Mouse (Mus musculus) spleen, adult 18-20 months (tissue): ENCODE measurements around the gene Kif5c.

Experiments
- DNase-seq, 2 experiments: peaks; one replicate each; pipeline ENCODE4 v3.0.0; 2022; ENCODE audit warnings: mixed read lengths in 2 of 2

Kif5c gene

DNA sequence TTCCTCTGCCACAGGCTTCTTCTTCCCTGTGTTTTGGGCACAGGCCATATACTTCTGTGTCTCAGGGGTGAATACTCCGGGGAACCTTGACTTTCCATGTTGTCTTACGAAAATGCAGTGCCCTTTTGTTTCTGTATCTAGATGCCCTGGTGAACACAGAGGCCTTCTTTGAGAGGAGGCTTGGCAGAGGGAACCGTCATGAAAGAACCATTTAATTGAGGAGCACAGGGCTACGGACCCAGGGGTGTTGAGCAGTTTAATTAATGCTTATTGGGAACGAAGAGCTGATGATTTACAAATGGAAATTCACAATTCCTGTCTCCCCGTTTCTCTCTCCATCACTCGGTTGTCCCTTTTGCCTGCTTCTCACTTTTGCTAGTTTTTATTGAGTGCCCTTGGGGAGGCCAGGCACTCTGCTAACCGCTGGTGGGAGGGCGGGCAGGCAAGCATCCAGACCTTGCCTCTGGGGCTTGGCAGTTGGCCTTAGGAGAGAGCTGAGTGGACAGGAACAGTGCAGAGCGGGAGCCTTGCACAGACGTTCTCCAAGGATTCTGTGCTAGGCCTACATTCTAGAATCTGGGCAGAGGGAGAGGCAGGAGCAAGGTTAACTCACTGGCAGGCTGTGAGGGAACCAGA lies 186.8 kb downstream of the Kif5c start:
- DNase-seq = no peak

GRCm38 (mm10) chr2:49809496-49809895 lies 190.4 kb downstream of the Kif5c start:
- DNase-seq = no peak

GRCm38 (mm10) chr2:49811420-49811819 lies 192.3 kb downstream of the Kif5c start:
- no peak for DNase-seq

DNA sequence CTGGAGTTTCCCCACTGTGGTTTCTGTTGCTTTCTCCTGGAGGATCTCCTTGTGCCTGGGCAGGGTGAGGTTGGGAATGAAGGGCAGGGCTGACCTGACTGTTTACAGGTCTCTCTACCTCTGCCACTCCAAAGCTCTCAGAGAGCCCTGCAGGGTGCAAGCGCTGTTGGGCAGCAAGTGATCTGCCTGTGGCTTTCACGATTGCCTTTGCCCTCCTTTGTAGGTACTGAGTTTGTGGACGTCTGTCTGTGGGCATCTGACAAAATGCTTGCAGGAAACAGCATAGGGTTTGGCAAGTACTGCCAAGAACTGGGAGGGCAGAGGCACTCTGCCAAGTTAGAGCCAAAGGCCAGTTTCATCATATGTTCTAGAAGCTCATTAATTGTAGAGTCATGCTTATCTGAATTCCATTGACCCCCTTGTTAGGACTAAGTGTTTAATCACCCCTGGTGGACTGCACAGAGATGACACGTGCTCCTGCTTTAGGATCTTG lies 192.8 kb downstream of the Kif5c start:
- no peak for DNase-seq

- DNase-seq = no peak
These were observed 194.1 kb downstream of the Kif5c start for GRCm38 (mm10) chr2:49813151-49813550.

DNA sequence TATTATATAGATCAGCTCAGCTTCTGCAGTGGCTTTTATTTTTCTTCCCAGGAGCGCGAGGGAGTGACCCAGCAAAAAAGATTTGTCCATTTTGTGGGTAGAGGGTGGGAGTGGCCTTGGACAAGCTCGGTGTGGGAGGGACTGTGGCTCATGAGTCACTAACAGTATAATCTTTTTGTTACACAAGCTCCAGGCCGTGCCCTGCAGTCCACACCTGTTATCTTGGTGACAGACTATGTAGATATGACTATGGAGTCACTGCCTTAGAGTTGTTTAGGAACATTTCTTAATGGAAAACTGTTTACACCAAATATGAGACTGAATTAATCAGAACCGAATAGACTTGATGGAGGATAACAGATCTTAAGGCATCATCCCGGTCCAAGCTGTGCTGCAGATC lies 194.9 kb downstream of the Kif5c start:
- DNase-seq = no peak

GRCm38 (mm10) chr2:49815696-49816320 lies 196.7 kb downstream of the Kif5c start:
- no peak for DNase-seq

DNA sequence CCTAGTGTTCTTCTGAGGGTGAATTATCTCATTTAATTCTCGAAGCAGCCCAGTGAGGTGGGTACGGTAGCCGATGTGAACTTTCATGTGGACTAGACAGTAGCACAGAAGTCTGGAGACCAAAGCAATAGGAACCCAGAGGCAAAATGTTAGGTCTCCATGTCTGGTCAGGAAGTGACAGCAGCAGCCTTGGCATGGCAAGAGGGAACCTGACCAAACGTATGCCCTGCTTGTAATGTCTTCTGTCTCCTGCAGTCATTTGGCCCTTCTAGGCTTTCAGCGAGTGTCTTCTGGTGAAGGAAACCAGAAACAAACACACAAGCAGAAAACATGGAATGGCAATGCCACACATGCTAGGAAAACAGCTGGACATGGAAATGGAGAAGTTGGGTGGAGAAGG lies 197.5 kb downstream of the Kif5c start:
- DNase-seq = no peak

- DNase-seq = no peak
These were observed 198.1 kb downstream of the Kif5c start for GRCm38 (mm10) chr2:49817151-49817550.

DNA sequence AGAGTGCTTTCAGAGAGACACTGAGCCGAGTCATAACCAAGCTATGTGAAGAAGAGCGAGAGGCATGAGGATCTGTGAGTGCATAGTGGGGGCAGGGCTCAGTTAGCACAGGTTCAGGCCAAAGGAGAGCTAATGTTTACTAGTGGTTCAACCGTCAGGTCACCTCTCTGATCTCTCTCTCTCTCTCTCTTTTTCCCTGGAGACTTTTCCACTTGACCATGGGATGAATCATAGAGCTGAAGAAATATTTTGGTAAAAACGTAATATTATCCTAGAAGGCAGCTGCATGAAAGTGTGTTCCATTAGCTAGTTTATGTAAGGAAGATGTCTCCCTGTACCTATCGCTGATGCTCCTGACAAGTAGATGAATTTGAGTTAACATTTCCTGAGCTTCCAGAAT lies 199.0 kb downstream of the Kif5c start:
- DNase-seq = no peak

DNA sequence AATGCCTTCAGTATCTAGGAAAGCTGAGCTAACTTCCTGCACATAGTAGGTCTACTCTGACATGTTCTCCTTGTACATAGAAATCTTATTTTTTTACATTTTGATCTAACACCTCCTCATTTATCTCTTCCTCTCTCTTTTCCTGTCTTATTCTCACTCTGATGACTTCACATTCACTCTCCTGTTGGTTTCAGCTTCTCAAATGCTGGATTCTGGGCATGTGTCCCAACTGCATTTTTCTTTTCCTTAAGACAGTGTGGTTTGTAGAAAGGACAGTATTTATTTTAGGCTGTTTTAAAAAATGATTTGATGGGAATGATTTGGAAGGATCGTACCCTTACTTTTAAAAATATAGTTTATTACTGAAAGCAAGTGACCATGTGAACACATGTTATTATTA lies 203.2 kb downstream of the Kif5c start:
- DNase-seq = no peak
